Mouse (Mus musculus): ENCODE results near the gene Mical1. TPM values are rescaled to one million over a fixed set of nuclear protein-coding genes. Genes with fewer than 3 reads are reported as not detected.

Gene Mical1
- total RNA-seq (2017), result 112 to 198 TPM (median 125 TPM) in 3 replicates

- peak; percentile 20; the same call in 1 of the 2 replicates for ATAC-seq (replicated peaks; ENCODE audit: insufficient number of reproducible peaks, low FRiP score, low TSS enrichment, poor library complexity, severe bottlenecking)
Measured at GRCm38 (mm10) chr10:41476171-41477017, at the start of gene Mical1. Mical1 (plus strand) TSS chr10:41476314.

DNA sequence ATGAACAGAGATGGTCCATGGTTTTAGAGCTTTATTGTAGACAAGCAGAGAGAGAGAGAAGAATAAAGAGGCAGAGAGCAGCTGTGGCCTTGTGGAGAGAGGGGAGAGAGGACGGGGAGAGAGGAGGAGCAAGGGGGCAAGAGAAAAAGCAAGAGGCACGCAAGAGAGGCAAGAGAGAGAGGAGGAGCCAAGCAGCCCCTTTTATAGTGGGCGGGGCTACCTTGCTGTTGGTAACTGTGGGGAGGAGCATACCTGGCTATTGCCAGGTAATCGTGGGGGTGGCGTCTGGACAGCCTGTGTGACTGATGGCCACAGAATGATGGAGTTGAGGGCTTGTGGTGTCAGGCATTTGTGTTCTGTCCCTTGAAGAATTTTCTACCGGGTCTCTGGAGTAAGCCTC, 49.7 kb upstream of the Mical1 start:
- no peak for ATAC-seq (replicated peaks; ENCODE audit: insufficient number of reproducible peaks, low FRiP score, low TSS enrichment, poor library complexity, severe bottlenecking)

DNA sequence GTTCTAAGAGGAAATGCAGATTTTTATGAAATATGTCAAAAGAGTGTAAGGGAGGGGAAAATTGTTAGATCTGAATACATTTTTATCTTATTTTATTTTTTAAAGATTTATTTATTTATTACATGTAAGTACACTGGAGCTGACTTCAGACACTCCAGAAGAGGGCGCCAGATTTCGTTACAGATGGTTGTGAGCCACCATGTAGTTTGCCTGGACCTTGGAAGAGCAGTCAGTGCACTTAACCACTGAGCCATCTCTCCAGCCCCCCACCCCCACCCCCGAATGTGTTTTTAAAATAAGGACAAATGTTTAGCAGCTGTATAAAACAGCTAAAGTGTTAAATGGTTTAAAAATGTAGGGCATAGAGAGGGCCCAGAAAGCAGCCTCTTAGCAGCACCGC, 41.5 kb upstream of the Mical1 start:
- ATAC-seq (replicated peaks; ENCODE audit: insufficient number of reproducible peaks, low FRiP score, low TSS enrichment, poor library complexity, severe bottlenecking), result no peak

DNA sequence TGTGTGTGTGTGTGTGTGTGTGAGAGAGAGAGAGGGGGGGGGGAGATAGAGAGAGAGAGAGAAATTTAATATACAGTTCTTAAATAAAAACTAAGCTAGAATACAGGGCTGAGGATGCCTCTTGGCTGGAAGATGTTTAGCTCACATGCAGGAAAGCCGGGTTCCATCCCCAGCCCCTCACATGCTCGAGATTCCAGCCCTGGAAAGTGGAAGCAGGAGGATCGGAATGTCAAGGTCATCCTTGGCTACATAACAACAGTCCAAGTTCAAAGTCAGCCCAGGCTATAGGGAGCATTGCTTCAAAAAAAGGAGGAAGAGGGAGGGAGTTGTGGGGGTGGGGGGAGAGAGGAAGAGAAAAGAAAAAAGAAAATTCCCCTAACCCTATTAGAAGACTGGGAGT, 41.0 kb upstream of the Mical1 start:
- ATAC-seq (replicated peaks; ENCODE audit: insufficient number of reproducible peaks, low FRiP score, low TSS enrichment, poor library complexity, severe bottlenecking), result no peak

- no peak for ATAC-seq (replicated peaks; ENCODE audit: insufficient number of reproducible peaks, low FRiP score, low TSS enrichment, poor library complexity, severe bottlenecking)
Measured at GRCm38 (mm10) chr10:41448216-41448615, 27.9 kb upstream of the Mical1 start.

- no peak for ATAC-seq (replicated peaks; ENCODE audit: insufficient number of reproducible peaks, low FRiP score, low TSS enrichment, poor library complexity, severe bottlenecking)
Measured at GRCm38 (mm10) chr10:41449684-41450083, 26.4 kb upstream of the Mical1 start.

DNA sequence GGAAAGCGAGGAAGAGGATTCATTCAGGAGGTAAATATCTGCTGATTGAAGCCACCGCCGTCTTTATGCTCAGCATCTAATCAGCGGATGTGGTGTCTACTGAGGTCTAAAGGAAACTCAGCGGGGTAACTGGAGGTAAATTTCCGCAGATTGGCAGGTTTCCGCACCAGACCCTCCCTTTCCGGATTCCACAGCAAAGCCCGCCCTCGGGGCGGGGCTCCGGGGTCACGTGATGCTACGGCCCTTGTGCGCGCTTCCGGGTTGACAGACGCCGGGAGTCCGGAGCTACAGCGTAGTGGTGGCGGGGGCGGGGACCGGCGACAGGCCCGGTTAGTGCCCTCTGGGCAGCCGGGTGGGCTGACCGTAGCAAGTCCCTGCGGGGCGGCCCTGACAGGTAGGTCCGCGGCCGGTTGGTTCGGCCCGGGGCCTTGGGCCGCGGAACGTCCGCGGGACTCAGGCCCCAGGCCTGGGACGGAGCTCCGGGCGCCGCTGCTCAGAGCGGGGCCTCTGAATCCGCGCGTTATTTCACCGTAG, 25.9 kb upstream of the Mical1 start, which contains the start of gene Zbtb24:
Gene Zbtb24, plus strand, starts transcription at position 247 of the 534 bp plus-strand sequence.
- peak; percentile 89 for ATAC-seq (replicated peaks; ENCODE audit: insufficient number of reproducible peaks, low FRiP score, low TSS enrichment, poor library complexity, severe bottlenecking)

GRCm38 (mm10) chr10:41450780-41451522, 25.2 kb upstream of the Mical1 start:
- no peak for ATAC-seq (replicated peaks; ENCODE audit: insufficient number of reproducible peaks, low FRiP score, low TSS enrichment, poor library complexity, severe bottlenecking)

GRCm38 (mm10) chr10:41451656-41452055, 24.5 kb upstream of the Mical1 start:
- no peak for ATAC-seq (replicated peaks; ENCODE audit: insufficient number of reproducible peaks, low FRiP score, low TSS enrichment, poor library complexity, severe bottlenecking)

DNA sequence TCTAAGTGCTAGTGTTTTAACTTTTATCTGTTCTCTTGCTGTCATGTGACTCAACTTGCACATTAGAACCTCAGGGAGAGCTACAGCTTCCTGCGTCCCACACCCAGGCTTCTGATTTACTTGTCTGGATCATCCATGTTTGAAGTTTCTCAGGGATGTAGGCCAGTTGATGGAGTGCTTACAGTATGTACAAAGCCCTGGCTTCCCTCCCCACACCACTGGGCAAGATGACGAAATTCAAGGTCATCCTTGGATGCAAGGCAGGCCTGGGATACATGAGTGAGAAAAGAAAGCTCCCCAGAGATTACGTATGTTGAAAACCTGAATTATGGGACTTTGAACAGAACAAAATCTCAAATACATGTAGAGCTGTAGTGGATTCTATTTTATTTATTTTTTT, 23.3 kb upstream of the Mical1 start:
- no peak for ATAC-seq (replicated peaks; ENCODE audit: insufficient number of reproducible peaks, low FRiP score, low TSS enrichment, poor library complexity, severe bottlenecking)

DNA sequence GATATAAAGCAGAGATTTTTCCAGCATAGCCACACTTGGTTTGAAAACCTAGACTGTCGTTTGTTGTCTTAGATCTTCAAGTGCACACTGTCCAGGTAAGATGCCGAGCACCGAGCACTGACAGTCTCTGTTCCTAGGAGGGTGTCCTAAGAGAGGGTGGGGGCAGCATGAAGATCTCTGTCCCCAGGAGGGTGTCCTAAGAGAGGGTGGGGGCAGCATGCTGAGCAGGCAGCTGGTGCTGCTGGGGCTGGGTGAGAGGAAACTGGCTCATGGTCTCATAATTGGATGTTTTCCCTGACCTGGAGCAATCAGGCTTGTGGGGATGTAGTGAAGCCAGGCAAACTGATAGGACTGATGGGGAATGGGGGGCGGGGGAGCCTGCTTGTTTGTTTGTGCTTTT, 16.1 kb upstream of the Mical1 start:
- no peak for ATAC-seq (replicated peaks; ENCODE audit: insufficient number of reproducible peaks, low FRiP score, low TSS enrichment, poor library complexity, severe bottlenecking)

GRCm38 (mm10) chr10:41460501-41460900, 15.6 kb upstream of the Mical1 start:
- no peak for ATAC-seq (replicated peaks; ENCODE audit: insufficient number of reproducible peaks, low FRiP score, low TSS enrichment, poor library complexity, severe bottlenecking)

GRCm38 (mm10) chr10:41461057-41461722, 14.9 kb upstream of the Mical1 start:
- no peak for ATAC-seq (replicated peaks; ENCODE audit: insufficient number of reproducible peaks, low FRiP score, low TSS enrichment, poor library complexity, severe bottlenecking)

- no peak for ATAC-seq (replicated peaks; ENCODE audit: insufficient number of reproducible peaks, low FRiP score, low TSS enrichment, poor library complexity, severe bottlenecking)
Measured at GRCm38 (mm10) chr10:41464401-41464955, 11.6 kb upstream of the Mical1 start.

DNA sequence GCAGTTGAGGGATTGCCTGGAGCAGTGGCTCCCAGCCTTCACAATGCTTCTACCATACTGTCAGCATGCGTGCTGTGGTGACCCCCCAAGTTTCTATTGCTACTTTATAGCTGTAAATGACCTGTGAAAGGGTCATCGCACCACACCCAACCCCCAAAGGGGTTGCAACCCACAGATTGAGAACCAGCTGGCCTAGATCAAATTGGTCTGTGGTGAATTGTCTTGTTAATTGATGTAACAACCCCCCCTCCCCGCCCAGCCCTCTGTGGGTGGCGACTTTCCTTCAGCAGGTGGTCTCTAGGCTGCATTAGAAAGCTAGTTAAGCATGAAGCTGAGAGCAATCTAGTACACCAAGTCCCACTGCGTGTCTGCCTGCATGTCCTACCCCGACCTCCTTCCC, 8.8 kb upstream of the Mical1 start:
- ATAC-seq (replicated peaks; ENCODE audit: insufficient number of reproducible peaks, low FRiP score, low TSS enrichment, poor library complexity, severe bottlenecking), result no peak

- ATAC-seq (replicated peaks; ENCODE audit: insufficient number of reproducible peaks, low FRiP score, low TSS enrichment, poor library complexity, severe bottlenecking), result no peak
Measured at GRCm38 (mm10) chr10:41470693-41471092, 5.4 kb upstream of the Mical1 start.

DNA sequence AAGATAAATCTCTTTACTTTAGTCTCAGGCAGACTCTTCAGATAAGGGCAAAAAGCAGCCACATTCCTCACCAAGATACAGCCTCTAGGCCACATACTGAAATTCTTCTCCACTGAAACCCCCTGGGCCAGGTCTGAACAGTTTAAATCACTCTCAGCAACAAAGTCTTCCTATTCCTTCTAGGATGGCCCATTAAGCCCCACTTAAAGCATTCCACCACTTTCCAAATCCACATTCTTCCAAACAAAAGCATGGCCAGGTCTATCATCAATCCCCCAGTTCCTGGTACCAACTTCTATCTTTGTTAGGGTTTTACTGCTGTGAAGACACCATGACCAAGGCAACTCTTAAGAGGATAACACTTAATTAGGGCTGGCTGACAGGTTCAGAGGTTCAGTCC, 3.6 kb upstream of the Mical1 start:
- no peak for ATAC-seq (replicated peaks; ENCODE audit: insufficient number of reproducible peaks, low FRiP score, low TSS enrichment, poor library complexity, severe bottlenecking)

GRCm38 (mm10) chr10:41472962-41473481, 3.1 kb upstream of the Mical1 start:
- no peak for ATAC-seq (replicated peaks; ENCODE audit: insufficient number of reproducible peaks, low FRiP score, low TSS enrichment, poor library complexity, severe bottlenecking)
